Mouse (Mus musculus) B cell, adult 2 months (primary cell): Measurements from ENCODE around the gene Lonp2.

Experiments
- DNase-seq, 2 experiments: peaks; one replicate each; pipeline ENCODE4 v3.0.0; 2022

Gene Lonp2

DNA sequence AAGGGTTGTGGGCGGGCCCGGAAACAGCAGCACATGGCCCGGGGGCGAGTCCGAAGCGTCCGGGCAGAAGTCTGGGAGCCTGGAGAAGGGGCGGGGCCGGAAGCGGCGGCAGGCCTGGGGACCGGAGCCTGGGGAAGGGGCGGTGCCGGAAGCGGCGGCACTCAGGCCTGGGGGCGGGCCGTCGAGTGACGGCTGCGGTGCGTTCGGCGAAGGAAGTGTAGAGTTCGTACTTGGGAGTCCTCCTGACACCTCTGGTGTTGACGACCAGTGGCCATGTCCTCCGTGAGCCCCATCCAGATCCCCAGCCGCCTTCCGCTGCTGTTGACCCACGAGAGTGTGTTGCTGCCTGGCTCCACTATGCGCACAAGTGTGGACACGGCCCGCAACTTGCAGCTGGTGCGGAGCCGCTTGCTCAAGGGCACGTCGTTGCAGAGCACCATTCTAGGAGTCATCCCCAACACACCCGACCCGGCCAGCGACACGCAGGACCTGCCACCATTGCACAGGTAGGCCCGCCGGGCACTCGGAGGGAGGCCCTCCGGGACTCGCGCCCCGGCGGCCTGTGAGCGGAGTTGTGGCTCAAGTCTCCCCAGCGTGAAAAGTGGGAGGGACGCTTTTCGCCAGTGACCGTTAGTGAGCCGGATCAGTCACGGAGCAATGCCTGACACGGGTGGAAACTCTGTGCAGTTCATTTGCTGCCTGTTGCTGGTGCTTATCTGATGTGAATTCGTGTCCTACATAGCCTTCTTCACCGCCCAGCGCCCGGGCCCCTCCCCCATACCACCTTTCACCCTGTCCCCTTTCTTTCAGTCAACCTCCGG is at the start of gene Lonp2:
Gene Lonp2 (plus strand): TSS at position 133 of the 821 bp plus-strand sequence.
- DNase-seq = peak; percentile 96 to 97

DNA sequence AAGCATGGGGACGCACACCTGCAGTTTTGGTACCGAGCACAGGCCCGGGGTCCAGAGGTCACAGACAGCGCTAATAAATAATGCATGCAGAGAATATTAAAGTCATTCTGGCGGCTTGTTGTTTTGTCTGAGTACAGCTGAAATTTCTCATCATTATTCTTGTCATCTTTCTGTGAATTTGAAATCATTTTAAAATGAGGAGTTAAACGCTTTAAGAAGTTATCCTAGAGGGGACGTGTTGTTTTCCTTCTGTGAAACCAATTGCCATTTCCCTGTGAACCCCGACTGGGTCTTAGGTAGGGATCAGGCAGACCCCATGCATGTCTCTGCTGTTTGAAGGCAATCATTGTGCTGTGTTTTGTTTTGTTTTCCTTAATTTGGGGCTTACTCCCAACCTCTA is 46.3 kb upstream of the Lonp2 start:
- no peak for DNase-seq

DNA sequence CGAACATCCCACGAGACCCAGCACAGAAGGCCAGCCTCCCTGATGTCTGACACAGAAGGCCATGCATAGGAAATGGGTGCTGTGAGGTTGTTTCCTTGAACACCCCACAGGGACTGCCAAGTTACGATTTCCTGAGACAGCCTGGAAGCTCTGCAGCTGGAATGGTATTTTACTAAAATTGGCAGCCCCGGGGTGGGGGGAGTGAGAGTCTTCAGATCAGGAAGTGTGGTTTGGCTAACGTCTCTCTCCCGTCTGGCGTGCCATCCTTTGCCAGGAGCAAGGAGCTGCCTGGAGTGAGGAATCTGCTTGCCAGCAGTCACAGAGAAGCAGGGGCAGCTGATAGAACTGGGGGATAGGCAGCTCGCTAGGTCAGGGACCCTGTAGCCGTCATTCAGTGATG is 45.8 kb upstream of the Lonp2 start:
- no peak for DNase-seq

DNA sequence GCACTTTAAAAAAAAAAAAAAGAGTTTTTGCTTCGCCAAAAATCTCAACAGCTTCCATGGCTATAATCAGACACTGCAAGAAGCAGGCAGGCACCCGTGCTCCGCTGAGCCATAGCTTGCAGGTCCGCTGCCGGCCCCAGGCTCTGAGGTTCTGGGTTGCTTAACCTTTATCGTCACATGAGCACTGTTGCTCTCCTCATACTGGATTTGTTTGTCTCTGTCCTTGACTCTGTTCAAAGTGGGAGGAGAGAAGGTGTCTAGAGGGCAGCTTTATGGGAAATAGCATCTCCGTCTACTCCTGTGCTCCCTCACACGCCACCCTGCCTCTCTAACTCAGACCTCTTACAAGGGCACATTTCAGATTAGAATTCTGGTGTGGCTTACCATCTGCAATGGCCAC is 45.1 kb upstream of the Lonp2 start:
- no peak for DNase-seq

DNA sequence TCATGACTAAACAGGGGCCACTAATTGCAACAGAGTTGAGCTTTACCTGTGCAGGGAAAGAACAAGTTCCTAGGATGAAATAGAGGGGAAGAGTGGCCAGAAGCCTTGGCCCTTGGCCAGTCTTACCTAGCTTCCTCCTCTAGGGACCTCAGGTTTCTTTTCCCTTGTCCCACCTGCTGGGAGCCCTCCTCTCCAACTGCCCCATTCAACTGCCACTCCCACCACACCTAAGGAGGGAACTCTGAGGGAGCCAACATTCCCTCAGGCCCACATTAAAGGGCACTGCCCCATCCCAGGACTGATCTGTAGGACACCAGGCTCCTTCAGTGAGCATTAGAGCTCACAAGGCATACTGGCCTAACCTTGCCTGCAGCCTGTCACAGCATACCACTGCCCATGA is 43.4 kb upstream of the Lonp2 start, which contains the start of gene Abcc12:
Gene Abcc12 (minus strand): TSS at position 229 of the 400 bp plus-strand sequence.
- no peak for DNase-seq

DNA sequence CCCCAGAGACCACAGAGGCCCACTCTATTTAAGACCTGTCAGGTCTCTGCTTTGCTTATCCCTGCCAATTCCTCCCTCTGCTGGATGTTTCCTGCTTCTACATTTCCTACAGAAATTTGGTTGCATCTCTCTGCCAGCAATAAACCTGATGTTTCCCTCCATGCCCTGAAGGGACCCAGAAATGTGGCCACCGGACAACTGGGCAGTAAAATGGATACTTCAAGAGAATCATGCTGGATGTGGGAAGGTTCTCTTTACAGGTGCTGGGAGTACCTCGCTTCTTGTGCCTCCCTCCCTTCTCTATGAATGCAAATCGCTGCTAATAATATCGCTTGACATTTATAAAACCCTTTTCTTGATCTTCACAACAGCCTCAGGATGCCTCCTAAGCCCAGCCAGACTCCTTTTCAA is 41.9 kb upstream of the Lonp2 start:
- DNase-seq = no peak

DNA sequence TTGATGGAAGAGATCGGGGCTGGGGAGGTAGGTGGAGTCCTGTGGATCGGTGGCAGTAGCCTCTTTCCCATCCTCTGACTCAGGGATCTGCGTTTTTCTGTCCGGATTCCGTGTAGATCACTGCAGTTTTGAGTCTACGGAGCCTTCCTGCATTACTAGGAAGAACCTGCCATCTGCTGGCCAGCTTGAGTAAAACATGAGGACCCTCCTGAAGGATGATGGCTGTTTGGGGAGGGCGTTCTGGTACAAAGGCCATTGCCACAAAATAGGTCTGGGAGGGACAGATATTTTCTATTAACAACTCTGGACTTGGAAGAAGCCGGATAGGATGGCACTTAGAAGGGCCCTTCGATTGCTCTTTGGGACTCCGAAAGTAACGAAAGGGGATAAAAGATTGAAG is 38.7 kb upstream of the Lonp2 start:
- DNase-seq = peak; percentile 73 to 78

DNA sequence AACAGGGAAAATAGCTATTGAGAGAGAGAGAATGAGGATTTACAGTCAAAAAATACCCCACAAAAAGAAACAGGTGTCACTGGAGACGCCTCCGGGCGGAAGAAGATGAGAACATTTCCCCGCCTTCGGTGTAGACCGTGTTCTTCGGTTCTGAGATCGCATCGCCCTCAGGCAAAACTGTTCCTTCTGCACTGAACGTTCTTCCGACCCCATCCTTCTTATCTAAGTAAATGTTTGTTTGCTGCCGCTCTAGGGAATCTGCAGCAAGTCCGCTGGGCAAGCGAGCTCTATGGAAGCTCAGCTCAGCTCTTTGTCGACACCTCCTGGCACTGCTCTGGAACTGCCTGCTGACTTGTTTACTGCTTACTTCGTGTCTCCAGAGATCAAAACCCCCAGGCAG is 38.3 kb upstream of the Lonp2 start:
- DNase-seq = peak; percentile 69

DNA sequence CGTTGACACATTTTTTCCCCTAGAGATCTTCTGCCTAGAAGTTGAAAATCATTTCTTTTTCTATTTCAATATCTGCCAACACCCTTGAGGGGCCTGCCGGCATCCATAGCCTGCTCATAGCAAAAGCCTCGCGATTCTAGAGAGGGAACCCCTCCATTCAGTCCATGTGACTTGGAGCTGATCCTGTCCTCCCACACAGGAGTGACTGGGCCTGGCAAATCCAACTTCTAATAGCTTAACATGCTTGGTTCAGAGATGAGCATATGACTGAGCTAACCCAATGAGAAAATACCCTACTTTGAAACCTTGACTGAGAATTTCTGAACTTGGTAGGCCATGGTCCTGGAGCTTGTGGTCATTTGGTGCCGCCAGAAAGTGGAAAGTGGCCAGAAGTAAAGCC is 37.8 kb upstream of the Lonp2 start:
- DNase-seq = no peak

DNA sequence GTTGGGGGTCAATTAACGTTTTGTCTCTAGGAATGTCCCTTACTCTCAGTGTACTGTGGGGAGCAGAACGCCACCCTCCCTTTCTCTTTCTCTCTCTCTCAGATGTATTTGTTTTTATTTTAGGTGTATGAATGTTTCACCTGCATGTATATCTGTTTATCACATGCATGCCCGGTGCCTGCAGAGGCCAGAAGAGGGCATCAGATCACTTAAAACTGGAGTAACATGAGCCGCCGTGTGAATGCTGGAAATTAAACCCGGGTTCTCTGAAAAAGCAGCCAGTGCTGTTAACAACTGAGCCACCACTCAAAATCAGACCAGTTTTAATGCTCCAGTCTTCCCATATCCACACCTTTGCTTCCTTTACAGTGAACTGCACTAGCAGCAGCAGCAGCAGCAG is 37.2 kb upstream of the Lonp2 start:
- no peak for DNase-seq

DNA sequence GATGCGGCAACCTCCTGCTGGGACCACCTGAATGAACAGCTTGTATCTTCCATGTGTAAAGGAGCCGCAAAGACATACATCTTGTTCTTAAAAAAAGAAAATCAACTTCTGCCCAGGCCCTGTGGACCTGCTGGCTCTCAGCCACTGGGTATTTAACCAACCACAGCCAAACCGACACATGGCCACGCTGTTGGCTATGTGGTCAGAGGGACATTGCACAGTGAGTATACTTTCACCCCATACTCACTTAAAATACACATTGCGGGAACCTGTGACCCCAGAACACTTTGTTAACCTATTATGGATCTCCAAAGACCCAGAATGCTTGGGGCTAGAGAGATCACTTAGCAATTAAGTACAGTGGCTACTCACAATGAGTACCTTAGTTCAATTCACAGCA is 35.5 kb upstream of the Lonp2 start:
- no peak for DNase-seq

DNA sequence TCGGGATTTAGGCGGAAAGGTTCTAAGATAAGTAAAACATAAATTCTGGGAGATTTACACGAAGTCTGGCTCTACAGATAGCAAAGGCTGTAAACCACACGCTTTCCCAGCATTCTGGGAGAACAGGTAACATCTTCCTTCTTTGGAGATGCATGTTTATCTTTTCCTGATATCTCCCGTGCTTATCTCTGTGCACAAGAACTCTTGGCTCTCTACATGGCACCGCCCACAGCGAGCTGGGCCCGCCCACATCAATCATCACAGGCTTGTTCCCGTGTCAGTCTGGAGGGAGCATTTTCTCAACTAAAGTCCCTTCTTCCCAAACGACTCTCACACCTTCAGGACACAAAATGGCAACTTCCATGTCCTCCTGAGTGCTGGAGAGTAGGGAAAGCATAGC is 30.7 kb upstream of the Lonp2 start:
- no peak for DNase-seq

DNA sequence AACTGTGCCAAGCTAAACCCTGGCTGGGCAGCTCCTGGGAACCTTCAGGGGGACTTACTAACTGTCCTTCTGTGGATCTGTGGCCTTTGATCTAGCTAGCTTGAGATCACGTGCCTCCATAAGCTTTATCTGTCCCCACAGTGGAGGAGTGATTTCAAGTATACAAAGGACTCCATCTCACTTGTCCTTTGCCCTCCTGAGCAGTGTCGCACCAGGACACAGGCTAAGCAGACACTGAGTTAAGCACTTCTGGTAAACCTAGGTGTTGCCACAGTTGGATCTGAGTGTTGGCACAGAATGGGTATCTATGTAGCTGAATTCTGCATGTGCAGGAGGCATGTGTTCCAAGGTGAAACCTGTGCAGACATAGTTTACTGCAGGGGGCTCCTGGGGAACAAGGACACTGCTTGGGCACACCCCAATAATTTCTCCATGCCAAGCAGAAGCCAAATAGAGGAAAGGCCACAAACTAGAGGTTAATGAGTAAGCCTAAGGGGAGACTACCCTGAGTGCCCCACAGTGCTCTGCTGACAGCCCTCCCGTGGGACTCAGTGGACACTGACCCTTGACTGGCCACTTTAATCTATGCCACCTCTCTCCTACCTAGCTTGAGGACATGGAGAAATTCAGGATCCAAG is 29.6 kb upstream of the Lonp2 start:
- DNase-seq = no peak

DNA sequence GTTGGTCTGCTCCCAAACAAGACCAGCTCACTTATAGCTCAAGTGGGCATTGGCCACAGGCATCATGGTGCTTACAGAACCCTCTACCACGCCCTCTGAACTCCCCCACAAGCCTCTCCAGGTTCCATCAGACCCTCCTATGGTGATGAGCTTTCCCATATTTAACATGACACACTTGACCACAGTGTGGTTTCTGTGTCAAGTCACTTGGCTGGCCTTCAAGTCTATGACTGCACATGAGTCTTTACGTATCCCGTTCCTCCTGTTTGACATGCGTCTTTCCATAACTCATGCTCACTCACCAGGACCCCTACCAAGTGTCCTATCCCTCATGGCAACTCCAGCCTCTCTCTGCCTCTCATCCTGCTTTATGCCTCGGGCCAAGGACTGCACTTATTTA is 28.2 kb upstream of the Lonp2 start:
- DNase-seq = no peak

DNA sequence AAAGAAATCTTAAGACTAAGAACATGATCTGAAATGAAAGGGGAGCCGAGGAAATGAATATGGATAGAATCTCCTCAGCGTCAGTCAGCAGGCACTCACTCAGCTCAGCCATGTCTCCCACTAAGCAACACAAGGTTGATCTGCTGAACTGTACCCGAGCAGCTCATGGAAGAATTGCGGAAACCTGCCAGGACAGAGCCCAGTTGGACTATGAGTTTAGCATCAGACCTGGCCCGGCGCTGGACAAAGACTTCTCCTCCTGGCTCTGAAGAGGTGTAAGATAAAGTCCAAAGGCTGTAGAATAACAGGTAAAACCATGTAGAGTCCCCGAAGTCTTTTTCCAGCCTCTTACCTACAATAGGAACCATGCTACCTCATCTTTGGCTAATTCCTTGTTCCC is 26.2 kb upstream of the Lonp2 start:
- no peak for DNase-seq

DNA sequence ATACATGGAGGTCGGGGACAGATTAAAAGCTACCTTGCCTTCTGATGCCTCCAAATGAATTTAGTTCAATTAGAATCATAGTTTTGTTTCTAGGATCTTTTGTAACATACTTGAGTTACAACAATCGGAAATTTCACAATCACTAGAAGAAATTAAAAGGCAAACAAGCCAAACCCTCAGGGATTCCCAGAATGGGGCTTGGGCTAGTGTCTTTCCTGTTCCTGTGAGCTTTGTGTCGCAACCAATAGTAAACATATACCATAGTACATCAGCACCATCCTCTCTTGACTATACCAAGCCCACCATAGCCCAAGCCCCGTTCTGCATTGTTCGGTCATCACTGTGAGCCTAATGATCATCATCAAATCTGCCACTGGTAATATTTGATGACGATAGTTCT is 24.5 kb upstream of the Lonp2 start:
- DNase-seq = no peak

DNA sequence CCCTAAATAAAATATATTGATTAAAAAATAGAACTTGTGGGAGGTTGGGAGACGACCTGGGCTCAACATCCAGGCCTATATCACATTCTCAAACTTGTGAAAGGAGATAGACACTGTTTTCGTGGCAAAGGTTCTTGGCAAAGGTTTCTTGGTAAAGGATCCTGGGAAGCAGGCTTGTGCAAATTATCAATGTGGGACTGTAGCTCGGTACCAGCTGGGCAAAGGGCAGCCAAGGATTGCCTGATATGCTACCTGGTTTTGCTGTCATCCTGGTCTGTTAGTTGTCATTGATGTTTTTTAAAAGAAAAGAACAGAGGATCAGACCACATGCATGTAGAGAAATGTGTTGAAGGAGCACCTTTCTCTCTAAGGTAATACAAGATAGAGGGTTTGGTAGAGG is 23.5 kb upstream of the Lonp2 start:
- DNase-seq = no peak

DNA sequence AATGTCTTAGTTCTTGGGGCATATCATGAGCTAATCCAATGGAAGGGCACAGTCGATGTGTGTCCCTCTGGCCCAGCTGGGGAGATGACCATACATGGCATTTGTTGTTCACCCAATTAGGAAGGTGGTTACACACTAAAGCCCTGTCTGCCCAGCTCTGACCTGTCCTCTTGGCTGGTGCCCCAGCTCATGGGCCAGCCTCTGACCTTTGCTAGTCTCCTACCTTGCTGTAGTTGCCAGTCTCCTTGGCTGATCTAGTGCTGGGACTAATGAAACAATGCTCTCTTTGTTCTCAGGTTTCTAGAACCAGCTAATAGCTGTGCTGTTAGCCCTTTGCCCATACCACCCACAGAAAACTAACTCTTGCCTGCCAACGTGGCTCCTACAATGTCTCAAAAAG is 20.7 kb upstream of the Lonp2 start:
- no peak for DNase-seq

DNA sequence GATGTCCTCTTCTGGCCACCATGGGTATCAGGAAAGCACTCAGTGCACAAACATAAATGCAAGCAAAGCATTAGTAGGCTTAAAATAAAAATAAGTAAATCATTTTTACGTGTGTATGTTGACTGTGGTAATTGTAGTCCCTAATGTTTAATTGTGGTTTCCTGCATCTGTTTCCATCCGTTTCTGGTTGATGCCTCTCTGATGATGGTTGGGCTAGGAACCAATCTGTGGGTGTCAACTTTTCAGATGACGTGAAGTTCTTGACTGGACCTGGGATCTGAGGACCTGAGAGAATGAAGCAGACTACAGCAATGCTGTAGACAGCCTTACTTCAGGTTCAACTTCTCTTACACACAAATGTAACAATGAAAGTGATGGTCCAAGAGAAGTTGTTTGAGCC is 19.2 kb upstream of the Lonp2 start:
- no peak for DNase-seq

DNA sequence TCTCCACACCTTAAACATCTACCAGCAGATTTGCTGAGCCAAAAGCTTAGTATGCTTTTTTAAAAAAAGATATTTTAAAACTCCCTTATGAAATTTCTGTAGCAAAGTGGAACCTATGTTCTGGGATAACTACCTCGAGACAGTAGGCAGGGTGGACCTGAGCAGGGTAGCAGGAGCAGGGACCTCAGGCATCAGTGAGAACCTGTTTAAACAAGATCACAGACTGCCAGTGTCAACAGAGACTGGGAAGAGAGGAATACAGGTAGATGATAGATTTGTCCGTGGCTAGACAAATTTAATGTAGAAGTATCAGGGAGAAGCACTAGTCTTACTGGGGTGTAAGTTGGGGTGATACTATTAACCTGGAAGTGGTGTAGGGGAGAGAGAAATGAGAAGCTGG is 10.0 kb upstream of the Lonp2 start:
- DNase-seq = no peak

DNA sequence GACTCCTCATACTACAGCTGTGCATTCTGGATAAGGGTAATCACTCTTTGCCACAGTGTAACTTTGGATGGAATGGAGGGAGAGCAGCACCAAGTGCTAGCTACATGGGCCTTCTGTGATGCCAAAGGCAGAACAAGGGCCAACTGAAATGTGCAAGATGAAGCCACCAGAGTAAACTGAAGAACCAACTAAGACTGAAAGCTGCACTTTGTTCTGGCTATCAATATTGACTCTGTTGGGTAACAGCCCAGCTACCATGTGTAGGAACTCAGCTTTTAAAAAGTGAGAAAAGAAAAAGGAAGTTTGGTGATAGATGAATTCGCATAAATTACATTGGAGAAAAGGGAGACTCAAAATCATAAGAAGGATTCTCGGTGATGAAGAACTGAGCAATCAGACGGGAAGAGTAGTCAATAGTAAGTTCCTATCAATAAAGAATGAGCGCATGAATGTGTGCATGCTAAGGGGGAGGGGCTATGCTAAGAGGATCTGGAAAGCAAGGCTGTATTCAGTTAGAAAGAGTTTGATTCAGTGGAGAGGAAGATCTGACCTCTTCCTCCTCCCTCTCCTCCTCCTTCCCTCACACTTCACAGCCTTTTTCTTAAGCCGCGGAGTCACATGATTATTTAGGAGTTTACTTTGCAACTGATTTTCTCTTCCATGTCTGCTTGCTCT is 8.6 kb upstream of the Lonp2 start:
- DNase-seq = no peak

DNA sequence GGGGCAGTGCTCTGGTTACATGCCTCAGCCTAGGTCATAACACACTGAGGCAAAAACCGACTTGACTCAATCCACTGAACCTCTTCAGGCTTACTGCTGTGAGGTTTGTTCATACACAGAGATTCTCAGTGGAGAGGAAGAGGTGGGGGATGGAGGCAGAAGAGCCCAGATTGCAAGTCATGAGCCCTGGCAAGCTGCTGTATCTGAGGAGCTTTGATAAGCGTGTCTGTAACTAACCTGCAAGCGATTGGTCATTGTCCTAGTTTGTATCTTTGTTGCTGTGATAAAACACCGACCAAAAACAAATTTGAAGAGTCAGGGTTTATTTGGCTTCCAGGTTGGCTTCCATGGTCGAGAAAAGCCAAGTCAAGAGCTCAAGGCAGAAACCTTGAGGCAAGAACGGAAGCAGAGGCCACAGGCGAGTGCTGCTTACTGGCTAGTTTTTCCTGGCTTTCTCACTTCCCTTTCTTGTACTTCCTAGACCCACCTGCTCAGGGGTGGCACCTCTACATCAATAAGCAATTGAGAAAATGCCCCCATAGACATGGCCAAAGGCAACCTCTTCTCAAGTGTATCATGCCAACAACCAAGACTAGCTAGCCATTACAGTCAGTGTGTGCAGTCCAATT is 6.0 kb upstream of the Lonp2 start:
- peak; percentile 4 to 8 for DNase-seq

DNA sequence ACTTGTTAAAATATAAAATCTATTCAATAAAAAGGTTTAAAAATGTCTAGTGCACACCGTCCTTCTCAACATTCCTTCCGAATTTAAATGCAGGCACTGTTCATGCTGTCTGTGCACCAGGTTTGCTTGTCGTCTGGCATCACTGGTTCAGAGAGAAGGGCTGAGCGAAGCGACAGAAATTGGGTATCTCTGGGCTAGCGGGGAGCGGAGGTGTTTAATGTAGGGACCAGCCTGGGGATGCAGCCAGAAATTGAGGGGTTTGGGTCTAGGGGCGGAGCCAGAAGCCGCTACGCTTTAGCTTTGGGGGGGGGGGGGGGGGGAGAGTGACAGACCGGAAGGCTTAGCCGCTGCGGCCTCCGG is 312 bp upstream of the Lonp2 start:
- no peak for DNase-seq

DNA sequence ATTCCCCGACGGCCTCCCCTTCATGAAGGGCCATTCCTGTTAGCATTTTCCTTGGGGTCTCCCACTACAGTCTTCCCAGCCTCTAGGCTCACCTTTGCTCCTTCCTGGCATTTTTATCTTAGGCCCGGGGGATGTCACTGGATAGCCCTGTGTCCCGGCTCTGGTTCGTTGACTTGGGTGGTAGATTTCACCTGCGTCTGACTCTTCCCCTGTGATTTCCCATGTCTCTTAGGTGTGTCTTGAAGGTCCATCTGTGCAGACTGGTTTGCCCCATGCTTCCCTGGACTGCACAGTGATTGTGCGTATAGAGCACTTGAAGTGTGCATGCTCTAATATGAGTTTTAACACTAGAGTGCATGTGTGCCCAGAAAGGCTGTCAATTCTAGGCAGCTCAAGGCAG is 1.1 kb downstream of the Lonp2 start:
- peak; percentile 8 to 26 for DNase-seq
